Mouse (Mus musculus) stomach, embryonic 14.5 days (tissue): Measurements from ENCODE around the gene Urgcp. TPM values are rescaled to one million over a fixed set of nuclear protein-coding genes. Genes with fewer than 3 reads are reported as not detected.

Source experiments
- ATAC-seq: fragments of 200-750 bp; cut with Nextera tagmentation; 2 replicates; pipeline ENCODE4 v1.8.0; 2017; ENCODE audit warnings: low read depth, moderate TSS enrichment; ENCODE audit not compliant: insufficient number of reproducible peaks, insufficient read depth, low FRiP score
- H3K27ac ChIP-seq: fragments of 300-500 bp; sonication (generic); 2 replicates; pipeline ENCODE4 v1.5.1; 2014; ENCODE audit warnings: mild to moderate bottlenecking, low read length, moderate library complexity, mixed read lengths
- H3K27me3 ChIP-seq: fragments of 300-500 bp; sonication (generic); 2 replicates; pipeline ENCODE4 v1.6.1; 2014; ENCODE audit warnings: low read length, control low read depth, mixed read lengths; ENCODE audit not compliant: control insufficient read depth, insufficient read depth
- H3K36me3 ChIP-seq: fragments of 300-500 bp; sonication (generic); 2 replicates; pipeline ENCODE4 v1.6.1; 2014; ENCODE audit warnings: mild to moderate bottlenecking, control low read depth, low read length, moderate library complexity, mixed read lengths; ENCODE audit not compliant: control insufficient read depth, insufficient read depth
- H3K4me1 ChIP-seq: fragments of 300-500 bp; sonication (generic); 2 replicates; pipeline ENCODE4 v1.6.1; 2014; ENCODE audit warnings: low read length, control low read depth, mixed read lengths; ENCODE audit not compliant: control insufficient read depth, insufficient read depth
- H3K4me2 ChIP-seq: fragments of 300-500 bp; sonication (generic); replicated peaks from 2 replicates; pipeline ENCODE4 v1.6.1; 2014; ENCODE audit warnings: low read depth, low read length, control low read depth
- H3K4me3 ChIP-seq: fragments of 300-500 bp; sonication (generic); 2 replicates; pipeline ENCODE4 v1.5.1; 2014; ENCODE audit warnings: low read depth, low read length, control low read depth
- H3K9ac ChIP-seq: fragments of 300-500 bp; sonication (generic); replicated peaks from 2 replicates; pipeline ENCODE4 v1.6.1; 2014; ENCODE audit warnings: low read depth, mild to moderate bottlenecking, control low read depth, low read length, moderate library complexity, mixed read lengths
- H3K9me3 ChIP-seq: fragments of 300-500 bp; sonication (generic); 2 replicates; pipeline ENCODE4 v1.6.1; 2016; ENCODE audit warnings: low read depth, low read length, control low read depth; ENCODE audit not compliant: control insufficient read depth
- WGBS: fragments of 180-500 bp; shearing (Covaris S2); extraction: QIAGEN DNeasy Blood & Tissue Kit; methylation state at CpG from one replicate; pipeline ENCODE4 v1.1.7; 2014; 5-methylcytosine and 5-hydroxymethylcytosine counted together
- polyA plus RNA-seq: library from polyadenylated mRNA; unstranded; fragments of >200 nt; fragmentation: Nextera tagmentation; extraction: Ambion mirVana; gene quantifications from 2 replicates; pipeline ENCODE4 v1.2.1, GENCODE M21; 2014

The Urgcp gene
- polyA plus RNA-seq, 1 experiment from 2014 or later, result 14.2 TPM

DNA sequence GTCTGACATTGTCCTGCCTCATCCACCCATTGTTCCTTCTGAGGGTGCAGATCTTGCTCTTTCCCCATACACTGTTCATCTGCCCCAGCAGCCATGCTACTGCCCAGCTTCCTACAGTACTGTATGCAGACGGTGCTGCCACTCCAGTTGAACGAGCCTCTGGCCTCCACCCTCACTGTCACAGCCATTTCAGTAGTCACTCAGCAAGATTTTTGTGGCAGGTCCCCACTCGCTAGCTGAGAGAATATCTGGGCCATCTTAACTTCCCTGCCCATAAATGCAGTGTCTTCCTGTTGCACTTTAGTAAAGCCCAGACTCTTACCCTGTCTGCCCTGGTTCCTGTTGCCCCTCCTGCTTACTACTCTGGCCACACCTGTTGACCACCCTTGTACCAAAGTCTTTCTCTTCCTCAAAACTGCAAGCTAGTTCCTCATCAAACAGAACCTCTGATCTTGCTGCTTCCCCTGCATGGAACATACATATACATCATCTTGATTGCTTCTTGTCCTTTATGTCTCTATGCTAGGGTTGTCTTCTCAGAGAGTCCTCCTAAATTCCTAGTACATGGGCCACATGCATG is 27.7 kb upstream of the Urgcp start:
- peaks cover 13% of the 10 kb centered on the region for H3K4me1 ChIP-seq
- peak overlapping the region; percentile 66; the same call in 1 of the 2 replicates for H3K4me2 ChIP-seq
- ATAC-seq, result no peak
- 85% methylated on average over 3 of the region's 3 CpGs for WGBS
- H3K9me3 ChIP-seq, result no peaks in the 10 kb centered on the region
- no peak overlapping the region for H3K27ac ChIP-seq
- H3K36me3 ChIP-seq, result peaks cover 32% of the 10 kb centered on the region
- no peaks in the 10 kb centered on the region for H3K27me3 ChIP-seq
- H3K4me3 ChIP-seq, result peak overlapping the region; percentile 87; the same call in 1 of the 2 replicates
- H3K9ac ChIP-seq, result no peak overlapping the region

- Histone ChIP-seq H3K4me1 (peaks cover 13% of the 10 kb centered on the region), H3K9ac (peak overlapping the region; percentile 69), H3K27ac (peak overlapping the region; percentile 92), H3K27me3 (no peaks in the 10 kb centered on the region), H3K4me3 (peak overlapping the region; percentile 87), H3K4me2 (peak overlapping the region; percentile 66), H3K36me3 (peaks cover 26% of the 10 kb centered on the region), H3K9me3 (no peaks in the 10 kb centered on the region)
- ATAC-seq, result no peak
- WGBS, result 63% methylated on average over 6 of the region's 6 CpGs
These were observed 27.0 kb upstream of the Urgcp start for GRCm38 (mm10) chr11:5789071-5789753.

- peak; percentile 97 for ATAC-seq
- peaks cover 13% of the 10 kb centered on the region for H3K4me1 ChIP-seq
These were observed 26.2 kb upstream of the Urgcp start, which contains the start of gene Dbnl for GRCm38 (mm10) chr11:5788056-5789014. Gene Dbnl, plus strand, starts transcription at chr11:5788488.

DNA sequence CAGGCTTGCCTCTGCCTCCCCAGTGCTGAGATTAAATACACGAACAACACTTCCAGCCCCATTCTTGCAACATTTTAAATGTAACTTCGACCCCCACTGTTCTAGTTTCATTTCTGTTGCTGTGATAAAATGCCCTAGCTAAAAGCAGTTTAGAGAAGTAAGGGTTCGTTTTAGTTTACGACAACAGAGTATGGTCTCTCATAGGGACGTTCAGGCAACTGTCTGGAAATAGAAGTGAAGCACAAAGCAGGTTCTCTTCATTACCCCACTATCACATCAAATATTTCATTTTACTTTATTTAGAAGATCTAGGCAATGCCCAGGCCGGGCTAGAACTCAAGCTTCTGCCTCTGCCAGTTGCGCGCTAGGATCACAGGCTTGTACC is 25.5 kb upstream of the Urgcp start:
- H3K4me3 ChIP-seq, result peak overlapping the region; percentile 87
- peaks cover 13% of the 10 kb centered on the region for H3K4me1 ChIP-seq
- no peaks in the 10 kb centered on the region for H3K27me3 ChIP-seq
- H3K27ac ChIP-seq, result peak overlapping the region; percentile 92
- H3K36me3 ChIP-seq, result peaks cover 18% of the 10 kb centered on the region
- peak overlapping the region; percentile 69 for H3K9ac ChIP-seq
- WGBS, result 39% methylated on average over 8 of the region's 8 CpGs
- peak overlapping the region; percentile 66 for H3K4me2 ChIP-seq
- no peak for ATAC-seq
- H3K9me3 ChIP-seq, result no peaks in the 10 kb centered on the region

More at GRCm38 (mm10) chr11:5788056-5789014, 26.2 kb upstream of the Urgcp start, which contains the start of gene Dbnl:
- Histone ChIP-seq H3K27ac (peak within 1 kb of the TSS; percentile 92), H3K9ac (peak within 1 kb of the TSS; percentile 69), H3K27me3 (no peaks in the 10 kb centered on the region), H3K9me3 (no peaks in the 10 kb centered on the region), H3K36me3 (peaks cover 19% of the 10 kb centered on the region), H3K4me2 (peak within 1 kb of the TSS; percentile 66), H3K4me3 (peak within 1 kb of the TSS; percentile 87)
- WGBS, result under 1% methylated on average over 74 of the region's 74 CpGs

DNA sequence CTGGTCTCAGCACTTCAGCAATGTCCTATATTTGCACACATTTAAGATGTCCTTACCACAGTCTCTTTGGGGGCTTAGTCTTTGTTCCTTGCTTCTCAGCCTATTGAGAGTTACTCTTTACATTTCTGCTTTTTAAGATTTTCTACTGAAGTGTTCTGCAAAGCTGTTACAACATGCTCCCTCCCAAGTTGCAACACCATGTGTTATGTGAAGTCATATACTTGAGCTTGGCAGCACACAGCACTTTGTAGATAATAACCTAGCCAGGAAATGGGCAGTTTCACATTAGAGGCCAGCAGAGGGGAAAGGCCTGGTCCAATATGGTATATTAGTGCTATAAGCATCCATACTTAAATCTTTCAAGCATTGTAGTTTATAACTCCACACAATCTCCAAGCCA is 23.6 kb upstream of the Urgcp start:
- no peak overlapping the region for H3K27ac ChIP-seq
- no peak overlapping the region for H3K4me3 ChIP-seq
- peaks cover 2% of the 10 kb centered on the region; the same call in 1 of the 2 replicates for H3K36me3 ChIP-seq
- no peak overlapping the region for H3K4me2 ChIP-seq
- no peaks in the 10 kb centered on the region for H3K27me3 ChIP-seq
- ATAC-seq, result no peak
- H3K9me3 ChIP-seq, result no peaks in the 10 kb centered on the region
- H3K9ac ChIP-seq, result no peak overlapping the region
- peaks cover 13% of the 10 kb centered on the region for H3K4me1 ChIP-seq

DNA sequence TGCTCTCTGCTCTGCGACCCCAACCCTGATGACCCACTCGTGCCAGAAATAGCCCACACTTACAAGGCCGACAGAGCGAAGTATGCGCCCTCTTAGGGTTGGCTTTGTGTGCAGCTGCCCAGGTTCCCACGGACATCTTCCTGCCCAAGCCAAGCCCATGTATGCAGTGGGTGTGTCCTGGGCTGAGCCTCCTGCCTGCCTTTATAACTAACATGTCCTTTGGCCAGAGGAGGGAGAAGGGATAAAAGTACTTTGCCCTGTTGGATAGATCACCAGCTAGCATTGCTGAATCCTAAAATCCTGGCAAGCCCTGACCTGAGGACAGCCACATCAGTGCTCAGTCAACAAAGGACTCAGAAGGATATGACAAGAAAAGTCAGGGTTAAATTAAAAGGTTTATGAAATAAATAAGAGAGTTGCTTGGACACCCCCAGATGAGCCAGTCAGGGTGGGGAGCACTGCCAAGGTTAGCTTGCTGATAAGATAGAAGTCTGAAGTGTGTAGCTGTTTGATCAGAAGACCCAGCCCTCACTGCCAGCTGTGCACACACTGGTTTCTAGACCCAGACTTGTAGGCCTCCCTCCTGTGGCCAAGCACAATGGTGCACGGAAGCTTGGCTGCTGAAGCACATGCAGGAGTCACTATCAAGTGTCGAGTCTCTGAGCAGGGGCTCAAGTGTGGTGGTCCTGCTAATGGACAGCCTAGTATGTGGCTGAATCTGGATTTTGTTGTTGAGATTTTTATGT is 20.2 kb upstream of the Urgcp start:
- H3K27ac ChIP-seq, result no peak overlapping the region
- H3K9ac ChIP-seq, result no peak overlapping the region
- H3K4me2 ChIP-seq, result no peak overlapping the region
- no peak overlapping the region for H3K4me3 ChIP-seq
- no peaks in the 10 kb centered on the region for H3K27me3 ChIP-seq
- no peaks in the 10 kb centered on the region for H3K4me1 ChIP-seq
- peak; percentile 56; the same call in 1 of the 2 replicates for ATAC-seq
- 62% methylated on average over 8 of the region's 8 CpGs for WGBS
- H3K9me3 ChIP-seq, result no peaks in the 10 kb centered on the region
- no peaks in the 10 kb centered on the region for H3K36me3 ChIP-seq

DNA sequence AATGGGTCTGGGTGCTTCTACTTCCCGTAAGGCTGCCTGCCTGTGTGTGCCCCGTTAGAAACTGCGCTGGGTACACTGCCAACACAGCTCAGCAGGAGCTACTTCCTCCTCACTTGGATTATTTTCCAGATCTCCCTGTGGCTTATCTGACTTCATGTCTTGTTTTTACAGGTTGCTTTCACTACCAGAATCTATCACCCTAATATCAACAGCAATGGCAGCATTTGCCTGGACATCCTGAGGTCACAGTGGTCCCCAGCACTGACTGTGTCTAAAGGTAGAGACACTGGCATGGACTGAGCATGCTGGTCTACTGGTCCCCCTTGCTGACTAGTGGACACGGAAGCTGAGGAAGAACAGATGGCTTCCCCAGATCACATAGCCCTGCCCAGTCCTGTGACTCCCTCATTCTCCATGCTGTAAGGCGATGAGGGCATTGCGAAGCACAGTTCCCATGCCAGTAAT is 17.9 kb upstream of the Urgcp start:
- Histone ChIP-seq H3K27me3 (no peaks in the 10 kb centered on the region), H3K9me3 (no peaks in the 10 kb centered on the region), H3K4me1 (no peaks in the 10 kb centered on the region), H3K36me3 (no peaks in the 10 kb centered on the region), H3K4me2 (no peak overlapping the region), H3K4me3 (no peak overlapping the region), H3K9ac (no peak overlapping the region), H3K27ac (no peak overlapping the region)
- ATAC-seq, result no peak
- 90% methylated on average over 6 of the region's 6 CpGs for WGBS
